Mouse (Mus musculus) telencephalon, adult 2 months (tissue): ENCODE results near the gene Card6.
A peak's percentile ranks its signal among the peaks of the same experiment; 100 is the strongest.
"Not testable (repeated sequence)": the region's sequence is repeated elsewhere in the genome, so short reads cannot be mapped to it uniquely, and the experiment has no call there.

Source experiments
- DNase-seq: peaks from one replicate; pipeline ENCODE4 v3.0.0-alpha.2; 2011; ENCODE audit warnings: low read depth, low spot score

Gene Card6

GRCm38 (mm10) chr15:5130887-5131668 is 22.7 kb upstream of the Card6 start:
- DNase-seq = not testable (repeated sequence)

- DNase-seq = no peak
Measured at GRCm38 (mm10) chr15:5129111-5129805, 20.9 kb upstream of the Card6 start.

GRCm38 (mm10) chr15:5128176-5128940 is 20.0 kb upstream of the Card6 start:
- no peak for DNase-seq

GRCm38 (mm10) chr15:5127487-5127886 is 19.1 kb upstream of the Card6 start:
- DNase-seq = no peak

GRCm38 (mm10) chr15:5126456-5126855 is 18.1 kb upstream of the Card6 start:
- no peak for DNase-seq

GRCm38 (mm10) chr15:5121535-5122313 is 13.4 kb upstream of the Card6 start:
- no peak for DNase-seq

GRCm38 (mm10) chr15:5119707-5120106 is 11.4 kb upstream of the Card6 start:
- no peak for DNase-seq

- no peak for DNase-seq
Measured at GRCm38 (mm10) chr15:5119192-5119591, 10.9 kb upstream of the Card6 start.

GRCm38 (mm10) chr15:5118626-5119025 is 10.3 kb upstream of the Card6 start:
- DNase-seq = no peak

GRCm38 (mm10) chr15:5117031-5117601 is 8.8 kb upstream of the Card6 start:
- DNase-seq = no peak

GRCm38 (mm10) chr15:5116270-5117030 is 8.1 kb upstream of the Card6 start, which contains the start of gene Rpl37:
Gene Rpl37 (plus strand): TSS chr15:5116645.
- peak; percentile 97 for DNase-seq

- DNase-seq = no peak
Measured at GRCm38 (mm10) chr15:5115173-5115572, 6.8 kb upstream of the Card6 start.

- DNase-seq = no peak
Measured at GRCm38 (mm10) chr15:5112651-5113050, 4.3 kb upstream of the Card6 start.

- DNase-seq = no peak
Measured at GRCm38 (mm10) chr15:5108655-5109040, 309 bp upstream of the Card6 start.

- DNase-seq = no peak
Measured at GRCm38 (mm10) chr15:5106293-5106692, 2.0 kb downstream of the Card6 start.

GRCm38 (mm10) chr15:5105891-5106290 is 2.4 kb downstream of the Card6 start:
- no peak for DNase-seq

GRCm38 (mm10) chr15:5102312-5102711 is 6.0 kb downstream of the Card6 start:
- no peak for DNase-seq

GRCm38 (mm10) chr15:5097376-5097775 is 11.0 kb downstream of the Card6 start:
- DNase-seq = no peak

GRCm38 (mm10) chr15:5095534-5096301 is 12.6 kb downstream of the Card6 start:
- DNase-seq = no peak

- no peak for DNase-seq
Measured at GRCm38 (mm10) chr15:5090131-5090530, 18.2 kb downstream of the Card6 start.
